Mouse (Mus musculus) testis, adult 10 weeks (tissue): ENCODE measurements around the gene Speer1. TPM values are rescaled to one million over a fixed set of nuclear protein-coding genes. Genes with fewer than 3 reads are reported as not detected.

ENCODE experiments used
- polyA plus RNA-seq: library from polyadenylated mRNA; stranded (reverse); fragments of 350-450 nt; fragmentation: Illumina TruSeq; extraction: RNeasy Lipid Tissue Mini Kit (QIAGEN cat#74804); gene quantifications from one replicate; pipeline ENCODE4 v1.2.3, GENCODE M21; 2014; ENCODE audit warnings: low read depth, low replicate concordance

The Speer1 gene
- 80.5 TPM for polyA plus RNA-seq

DNA sequence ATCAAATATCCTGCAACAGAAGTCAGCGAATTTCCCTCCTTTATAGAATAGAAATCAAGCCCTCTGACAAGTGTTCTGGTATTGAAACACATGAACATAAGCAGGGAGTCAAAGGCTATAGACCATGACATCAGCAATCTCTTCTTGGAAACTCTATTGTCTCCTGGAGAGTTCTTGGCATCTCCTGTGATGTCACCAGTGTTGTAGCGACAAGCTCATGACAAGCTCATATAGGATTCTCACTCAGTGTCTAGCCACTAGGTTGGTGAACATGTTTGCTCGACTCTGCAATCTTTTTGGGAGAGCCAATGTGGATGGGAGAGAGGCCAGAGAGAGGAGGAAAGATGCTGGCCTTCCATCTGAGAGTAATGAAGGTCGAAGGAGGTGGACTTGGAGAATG, at the start of gene Speer1:
Gene Speer1 (plus strand): TSS at position 301 of the 400 bp plus-strand sequence.

Other genes with a start within 250 kb of the Speer1 start
- 32.1 TPM for gene Gm8879, start 213.9 kb upstream of the Speer1 start, polyA plus RNA-seq
- gene Gm5861, start 158.4 kb upstream of the Speer1 start, polyA plus RNA-seq = 17.2 TPM
- gene Gm8890, start 85.5 kb upstream of the Speer1 start, polyA plus RNA-seq = 57.4 TPM
- gene Gm8897, start 74.9 kb downstream of the Speer1 start, polyA plus RNA-seq = 47.0 TPM
- gene Gm8906, start 161.2 kb downstream of the Speer1 start, polyA plus RNA-seq = 66.3 TPM